Mouse (Mus musculus) liver, postnatal 0 days (tissue): ENCODE data around the gene 3100002H09Rik.

Source experiments
- CTCF ChIP-seq: sonication (generic); IDR thresholded peaks from 2 replicates; pipeline ENCODE4 v1.5.1; 2016; ENCODE audit warnings: antibody characterized with exemption, low read depth
- EP300 ChIP-seq: IDR thresholded peaks from 2 replicates; pipeline ENCODE4 v1.6.1; 2016; ENCODE audit warnings: antibody characterized with exemption, low read depth, mild to moderate bottlenecking

DNA sequence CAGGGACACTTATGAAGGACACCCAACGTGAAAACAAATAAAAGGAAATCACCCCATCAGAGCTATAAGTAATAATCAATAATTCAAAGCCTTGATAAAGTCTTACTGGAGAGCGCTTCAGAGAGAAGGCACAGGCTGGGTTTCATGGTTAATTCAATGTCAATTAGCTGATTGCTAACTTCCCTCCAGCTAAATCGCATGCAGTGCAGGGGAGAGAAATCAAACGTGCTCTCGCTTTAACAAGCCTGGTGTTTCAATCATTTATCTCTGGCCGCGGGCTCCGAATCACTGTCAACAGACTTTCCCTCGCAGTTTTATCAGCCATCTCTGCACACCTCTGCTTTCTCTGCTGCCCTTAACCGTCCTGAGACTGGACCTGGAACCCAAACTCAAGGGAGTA, 22.3 kb upstream of the 3100002H09Rik start:
- TF ChIP-seq CTCF: no peak
- no peak for TF ChIP-seq EP300
